Mouse (Mus musculus) hindbrain, embryonic 12.5 days (tissue): Measurements from ENCODE around the gene Slc4a1. TPM values are rescaled to one million over a fixed set of nuclear protein-coding genes. Genes with fewer than 3 reads are reported as not detected.

Experiments used
- microRNA-seq: library from miRNA; unstranded; fragments of <30 nt; microRNA quantifications from one replicate; pipeline ENCODE4, GENCODE M21; 2017
- polyA plus RNA-seq: library from polyadenylated mRNA; unstranded; fragments of >200 nt; fragmentation: Nextera tagmentation; extraction: Ambion mirVana; gene quantifications from 2 replicates; pipeline ENCODE4 v1.2.1, GENCODE M21; 2016

Slc4a1 gene
- polyA plus RNA-seq, 1 experiment from 2014 or later, result 33.5 TPM

Small RNAs within 50 kb of the gene (microRNA-seq; reads per million reads assigned to microRNA genes)
- not detected for gene Mir6930

Other genes starting within 250 kb of the Slc4a1 start
- gene Nags, start 220.7 kb downstream of the Slc4a1 start, polyA plus RNA-seq, result 0.14 TPM in 1 of 2 replicates, not detected in the other
- gene Tmem101, start 209.8 kb downstream of the Slc4a1 start, polyA plus RNA-seq, result 37.9 and 40.4 TPM in 2 replicates
- 114 TPM in 2 replicates for gene Lsm12, start 180.9 kb downstream of the Slc4a1 start, polyA plus RNA-seq
- 26.8 and 27.0 TPM in 2 replicates for gene G6pc3, start 176.6 kb downstream of the Slc4a1 start, polyA plus RNA-seq
- 97.2 and 103 TPM in 2 replicates for gene Hdac5, start 136.0 kb downstream of the Slc4a1 start, polyA plus RNA-seq
- gene BC030867, start 117.3 kb downstream of the Slc4a1 start, polyA plus RNA-seq, result 9.4 and 12.5 TPM in 2 replicates
- not detected in 2 replicates for gene Asb16, start 97.5 kb downstream of the Slc4a1 start, polyA plus RNA-seq
- 67.9 and 68.4 TPM in 2 replicates for gene Tmub2, start 81.3 kb downstream of the Slc4a1 start, polyA plus RNA-seq
- gene Atxn7l3, start 69.6 kb downstream of the Slc4a1 start, polyA plus RNA-seq, result 28.5 and 29.7 TPM in 2 replicates
- gene Ubtf, start 46.5 kb downstream of the Slc4a1 start, polyA plus RNA-seq, result 101 and 111 TPM in 2 replicates
- gene Rundc3a, start 27.2 kb upstream of the Slc4a1 start, polyA plus RNA-seq, result 125 and 140 TPM in 2 replicates
- 148 and 157 TPM in 2 replicates for gene Slc25a39, start 41.7 kb upstream of the Slc4a1 start, polyA plus RNA-seq
- gene Grn, start 64.1 kb upstream of the Slc4a1 start, polyA plus RNA-seq, result 96.9 and 101 TPM in 2 replicates
- gene Fam171a2, start 81.5 kb upstream of the Slc4a1 start, polyA plus RNA-seq, result 21.5 and 22.8 TPM in 2 replicates
- 7.1 and 8.5 TPM in 2 replicates for gene Itga2b, start 103.9 kb upstream of the Slc4a1 start, polyA plus RNA-seq
- 74.6 and 76.7 TPM in 2 replicates for gene Gpatch8, start 190.2 kb upstream of the Slc4a1 start, polyA plus RNA-seq
- gene Gm11627, start 213.3 kb upstream of the Slc4a1 start, polyA plus RNA-seq, result 4.3 and 4.8 TPM in 2 replicates
- gene Fzd2, start 238.2 kb upstream of the Slc4a1 start, polyA plus RNA-seq, result 39.9 and 40.8 TPM in 2 replicates